In genomic region chr17:48275736-48276135, GRCm38 (mm10) we compare ENCODE assay signal across 12 mouse cellular contexts. TPM values are rescaled to one million over a fixed set of nuclear protein-coding genes. Genes with fewer than 3 reads are reported as not detected.
"Had no signal": no experiment of that assay in that cellular context is flagged by ENCODE, and none has a peak within 500 bp of the region (broad histone marks: within the 10 kb centered on the region; RNA-seq: fewer than 3 reads in every experiment).

No protein-coding gene starts in this region.

- H3K9ac ChIP-seq: limb, embryonic 15.5 days; midbrain, embryonic 13.5 days; neural tube, embryonic 15.5 days had no signal

- H3K4me2 ChIP-seq: limb, embryonic 15.5 days; midbrain, embryonic 13.5 days; neural tube, embryonic 15.5 days had no signal

- H3K4me1 ChIP-seq: limb, embryonic 15.5 days; midbrain, embryonic 13.5 days; neural tube, embryonic 15.5 days had no signal

- H3K36me3 ChIP-seq: limb, embryonic 15.5 days; midbrain, embryonic 13.5 days; neural tube, embryonic 15.5 days had no signal

- H3K27me3 ChIP-seq: limb, embryonic 15.5 days; midbrain, embryonic 13.5 days; neural tube, embryonic 15.5 days had no signal

- H3K9me3 ChIP-seq: limb, embryonic 15.5 days; midbrain, embryonic 13.5 days; neural tube, embryonic 15.5 days had no signal

- DNase-seq: kidney, postnatal 10 days; left cerebral cortex, postnatal 4 days; lung, adult 18-20 months; right cerebral cortex, adult 18-20 months; right cerebral cortex, postnatal 25 days; thymus, postnatal 4 days had no signal

- ATAC-seq: midbrain, embryonic 13.5 days had no signal

- H3K4me3 ChIP-seq: limb, embryonic 15.5 days; midbrain, embryonic 13.5 days; myocyte; neural tube, embryonic 15.5 days had no signal

- H3K27ac ChIP-seq: limb, embryonic 15.5 days; midbrain, embryonic 13.5 days; neural tube, embryonic 15.5 days had no signal

RNA-seq across cellular contexts. Expression of gene Treml4, which starts 11.6 kb away (rescaled TPM):
- polyA plus RNA-seq: myocyte; neural tube, embryonic 15.5 days had no signal

RNA-seq across cellular contexts. Expression of gene Treml2, which starts 23.6 kb away (rescaled TPM):
- polyA plus RNA-seq: kidney, embryonic 14.5 days; myocyte had no signal

RNA-seq across cellular contexts. Expression of gene Trem3, which starts 28.2 kb away (rescaled TPM):
- polyA plus RNA-seq: kidney, embryonic 14.5 days; midbrain, embryonic 13.5 days; neural tube, embryonic 11.5 days; neural tube, embryonic 15.5 days had no signal

RNA-seq across cellular contexts. Expression of gene B430306N03Rik, which starts 40.2 kb away (rescaled TPM):
- polyA plus RNA-seq: midbrain, embryonic 13.5 days; myocyte; neural tube, embryonic 11.5 days had no signal

RNA-seq across cellular contexts. Expression of gene Trem1, which starts 43.2 kb away (rescaled TPM):
- polyA plus RNA-seq: kidney, embryonic 14.5 days; midbrain, embryonic 13.5 days; myocyte; neural tube, embryonic 15.5 days had no signal
